Mouse (Mus musculus): ENCODE results near the gene Tnfrsf18. TPM values are rescaled to one million over a fixed set of nuclear protein-coding genes. Genes with fewer than 3 reads are reported as not detected.

Gene Tnfrsf18
- not detected for total RNA-seq (2021)
- long read RNA-seq, experiment 1 = 0 reads
- long read RNA-seq, experiment 2 = 0 reads

DNA sequence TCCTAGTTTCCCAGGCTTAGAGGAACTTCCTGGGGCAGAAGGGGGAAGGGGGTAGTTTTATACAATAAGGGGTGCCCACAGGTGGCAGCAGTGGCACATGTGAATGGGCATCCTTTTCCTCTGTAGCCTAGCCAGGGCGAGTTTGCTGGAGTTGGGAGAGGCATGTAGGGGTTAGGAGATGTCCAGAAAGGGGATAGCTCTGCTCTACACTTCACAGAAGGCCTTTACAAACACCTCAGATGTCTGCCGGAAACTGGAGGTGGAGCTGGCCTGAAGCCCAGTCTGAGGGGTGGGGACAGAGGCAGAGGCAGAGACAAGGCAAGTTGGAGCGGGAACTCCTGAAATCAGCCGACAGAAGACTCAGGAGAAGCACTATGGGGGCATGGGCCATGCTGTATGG lies at the start of gene Tnfrsf18:
Tnfrsf18 (plus strand) TSS at position 152 of the 400 bp plus-strand sequence.
- DNase-seq (ENCODE audit: low spot score in 2 of 2) = peak in 1 of 2 experiments; percentile 25

DNA sequence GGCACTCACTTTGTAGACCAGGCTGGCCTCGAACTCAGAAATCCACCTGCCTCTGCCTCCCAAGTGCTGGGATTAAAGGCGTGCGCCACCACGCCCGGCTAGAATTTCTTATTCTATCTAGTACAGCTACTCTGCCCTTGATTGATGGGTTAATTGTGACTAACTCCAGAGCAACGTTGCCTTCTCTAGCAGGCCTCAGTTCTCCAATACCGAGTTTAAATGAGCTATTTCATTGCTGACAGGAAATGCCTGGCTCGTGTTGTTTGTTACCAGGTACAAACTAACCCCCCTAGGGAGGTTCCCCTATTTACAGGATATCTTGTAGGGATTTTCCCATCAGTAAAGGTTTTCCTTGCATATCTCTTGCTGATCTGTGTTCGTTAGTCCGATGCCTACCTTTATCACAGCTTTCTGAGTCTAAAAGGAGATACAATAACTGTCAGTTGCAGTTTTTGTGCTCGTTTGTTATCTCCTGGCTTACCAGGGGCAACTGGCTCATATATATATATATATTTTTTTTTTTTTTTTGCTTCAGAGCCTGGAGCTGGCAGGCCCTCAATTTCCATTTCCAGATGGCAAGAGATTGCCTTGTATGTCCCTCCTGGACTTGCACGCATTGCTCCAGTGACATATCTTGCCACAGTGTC lies 44.4 kb upstream of the Tnfrsf18 start:
- DNase-seq (ENCODE audit: low spot score in 2 of 2) = no peak

DNA sequence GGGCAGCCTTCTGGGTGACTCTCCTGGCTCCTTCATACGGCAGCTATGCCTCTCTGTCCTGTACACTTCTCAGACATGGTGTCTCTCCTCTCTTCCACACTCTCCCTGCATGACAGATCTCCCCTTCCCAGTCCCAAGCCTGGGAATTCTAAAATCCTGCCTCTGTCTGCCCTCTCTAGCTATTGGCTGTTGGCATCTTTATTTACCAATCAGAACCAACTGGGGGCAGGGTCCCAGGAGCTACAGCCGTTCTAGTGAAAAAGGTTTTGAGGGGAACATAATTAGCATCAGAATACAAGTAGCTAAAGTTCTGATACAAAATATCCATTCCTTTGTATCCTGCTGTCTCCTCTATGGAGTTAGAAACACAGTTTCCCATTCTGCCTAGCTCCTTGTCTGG lies 42.2 kb upstream of the Tnfrsf18 start:
- DNase-seq (ENCODE audit: low spot score in 2 of 2) = no peak

DNA sequence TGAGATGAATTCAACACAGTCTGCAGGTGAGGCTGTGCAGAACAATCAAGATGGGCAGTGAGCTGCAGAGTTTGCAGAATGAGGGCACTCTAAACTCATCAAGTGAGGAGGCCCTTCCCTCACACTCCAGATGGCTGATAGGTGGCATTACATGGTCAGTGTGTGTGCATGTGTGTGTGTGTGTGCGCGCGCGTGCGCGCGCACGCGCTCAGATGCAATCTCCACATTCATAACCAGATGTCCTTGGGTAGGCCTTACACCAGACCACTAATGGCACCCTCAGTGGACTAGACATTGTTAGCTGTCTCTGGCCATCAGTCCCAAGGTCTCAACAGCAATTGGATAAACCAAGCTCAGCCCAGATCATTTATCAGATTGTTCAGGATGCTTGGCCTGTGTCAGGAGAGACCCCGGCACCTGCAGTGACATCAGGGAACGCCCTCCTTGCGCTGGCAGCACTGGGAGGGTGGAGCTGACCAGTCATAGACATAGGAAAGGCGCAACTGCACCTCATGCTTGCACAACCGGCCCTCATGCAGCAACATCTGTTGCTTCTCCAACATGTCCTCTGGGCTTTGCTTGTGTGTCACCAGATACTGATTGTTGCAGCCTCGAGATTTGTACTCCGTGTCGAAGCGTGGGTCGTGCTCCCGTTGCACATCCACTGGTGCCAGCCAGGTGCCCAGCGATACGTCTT lies 34.6 kb upstream of the Tnfrsf18 start:
- DNase-seq (ENCODE audit: low spot score in 2 of 2) = no peak

DNA sequence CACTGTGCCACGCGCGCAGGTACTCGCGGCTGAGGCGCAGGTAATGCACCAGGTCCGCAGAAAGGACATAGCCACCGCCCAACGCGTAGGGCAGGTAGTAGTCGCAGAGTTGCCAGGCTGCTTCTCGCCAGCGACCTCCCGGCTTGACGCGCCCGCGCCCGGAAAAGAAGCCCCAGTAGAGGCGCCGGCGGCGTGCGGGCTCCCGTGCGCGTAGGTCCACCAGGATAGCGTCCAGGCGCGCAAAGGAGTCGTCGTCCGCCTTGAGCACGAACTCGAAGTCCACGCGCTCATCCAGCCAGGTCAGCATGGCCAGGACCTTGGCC lies 34.1 kb upstream of the Tnfrsf18 start:
- DNase-seq (ENCODE audit: low spot score in 2 of 2) = no peak

DNA sequence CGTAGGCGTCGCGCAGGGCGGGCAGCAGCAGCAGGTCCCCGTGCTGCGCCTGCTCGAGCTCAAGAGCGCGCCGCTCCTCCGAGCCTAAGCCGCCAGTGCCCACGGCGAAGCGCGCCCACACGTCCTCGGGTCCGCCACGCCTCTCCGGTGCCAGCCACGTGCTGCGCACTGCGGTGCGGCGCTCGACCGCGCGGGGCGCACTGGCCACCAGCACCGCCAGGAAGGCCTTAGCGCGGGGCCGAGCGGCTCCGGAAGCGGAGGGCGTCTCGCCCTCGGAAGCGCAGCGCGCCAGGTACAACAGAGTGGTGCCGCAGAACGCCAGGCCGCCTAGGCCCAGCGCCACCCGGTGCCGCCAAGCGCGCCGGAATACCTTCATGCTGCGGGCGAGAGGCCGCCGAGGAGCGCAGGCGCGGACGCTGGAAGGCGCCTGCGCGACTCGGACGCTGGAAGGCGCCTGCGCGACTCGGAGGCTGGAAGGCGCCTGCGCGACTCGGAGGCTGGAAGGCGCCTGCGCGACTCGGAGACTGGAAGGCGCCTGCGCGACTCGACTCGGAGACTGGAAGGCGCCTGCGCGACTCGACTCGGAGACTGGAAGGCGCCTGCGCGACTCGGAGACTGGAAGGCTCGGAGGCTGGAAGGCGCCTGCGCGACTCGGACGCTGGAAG lies 33.6 kb upstream of the Tnfrsf18 start, which contains the start of the genes B3galt6 and Sdf4:
B3galt6 (minus strand) TSS at position 409 of the 665 bp plus-strand sequence.
Sdf4 (plus strand) TSS at position 632 of the 665 bp plus-strand sequence.
- peak; percentile 86 to 93 for DNase-seq (ENCODE audit: low spot score in 2 of 2)

DNA sequence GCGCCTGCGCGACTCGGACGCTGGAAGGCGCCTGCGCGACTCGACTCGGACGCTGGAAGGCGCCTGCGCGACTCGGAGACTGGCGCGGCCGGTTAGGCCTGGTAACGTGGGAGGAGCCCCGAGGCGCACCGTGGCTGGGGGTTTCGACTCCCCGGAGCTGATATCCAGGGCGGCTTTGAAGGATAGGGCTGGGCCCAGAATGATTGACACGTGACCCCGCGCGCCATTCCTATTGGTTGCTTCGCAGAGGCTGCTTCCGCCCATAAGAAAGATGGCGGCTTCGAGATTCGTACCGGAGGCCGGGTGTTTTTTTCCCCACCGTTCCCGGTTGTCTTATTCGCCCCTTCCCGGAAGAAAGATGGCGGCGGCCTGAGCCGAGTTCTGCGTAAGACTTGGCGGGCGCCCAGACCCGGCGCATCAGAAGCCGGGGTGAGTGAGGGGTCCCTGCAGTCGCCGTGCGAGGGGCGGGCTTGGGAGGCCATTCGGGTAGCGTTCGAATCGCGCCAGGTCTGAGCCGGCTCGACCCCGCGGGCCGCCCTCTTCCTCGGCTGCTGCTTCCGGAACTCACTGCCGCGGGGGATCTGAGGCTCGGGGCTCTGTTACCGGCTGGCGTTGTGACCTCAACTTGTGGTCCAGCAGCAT lies 32.9 kb upstream of the Tnfrsf18 start:
- DNase-seq (ENCODE audit: low spot score in 2 of 2) = peak; percentile 97 to 99

DNA sequence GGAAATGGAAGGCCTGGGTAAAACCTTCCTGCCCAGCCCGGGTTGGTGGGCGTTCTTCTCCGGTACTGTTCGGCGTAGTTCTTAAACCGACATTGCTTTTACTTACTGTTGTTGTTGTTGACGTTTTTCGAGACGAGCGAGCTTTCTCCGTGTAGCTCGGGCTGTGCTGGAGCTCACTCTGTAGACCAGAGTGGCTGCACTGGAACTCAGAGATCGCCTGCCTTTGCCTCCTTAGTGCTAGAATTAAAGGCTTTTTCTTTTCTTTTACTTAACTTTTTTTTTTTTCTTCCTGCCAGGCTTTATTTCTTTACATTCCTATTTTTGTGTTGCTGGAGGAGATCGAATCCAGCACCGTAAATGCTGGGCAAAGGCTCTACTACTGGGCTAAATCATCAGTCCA lies 32.4 kb upstream of the Tnfrsf18 start:
- no peak for DNase-seq (ENCODE audit: low spot score in 2 of 2)

DNA sequence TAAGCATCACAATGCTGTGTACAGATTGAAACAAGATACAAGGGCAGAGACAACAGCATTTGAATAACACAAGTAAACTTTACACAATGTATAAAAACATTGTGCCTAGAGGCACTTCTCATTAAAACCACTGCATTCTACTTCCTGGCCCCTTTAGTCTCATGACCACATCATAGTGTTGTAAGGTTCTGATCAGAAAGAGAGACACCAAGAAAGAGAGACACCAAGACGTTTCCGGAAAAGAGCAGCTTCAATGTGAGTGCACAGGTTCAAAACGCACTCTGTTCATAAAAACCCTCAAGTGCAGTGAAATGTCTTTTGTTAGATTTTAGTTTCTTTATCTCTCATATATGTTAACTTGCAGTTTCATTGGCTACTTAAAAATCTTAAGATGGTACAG lies 21.9 kb upstream of the Tnfrsf18 start:
- DNase-seq (ENCODE audit: low spot score in 2 of 2) = no peak

DNA sequence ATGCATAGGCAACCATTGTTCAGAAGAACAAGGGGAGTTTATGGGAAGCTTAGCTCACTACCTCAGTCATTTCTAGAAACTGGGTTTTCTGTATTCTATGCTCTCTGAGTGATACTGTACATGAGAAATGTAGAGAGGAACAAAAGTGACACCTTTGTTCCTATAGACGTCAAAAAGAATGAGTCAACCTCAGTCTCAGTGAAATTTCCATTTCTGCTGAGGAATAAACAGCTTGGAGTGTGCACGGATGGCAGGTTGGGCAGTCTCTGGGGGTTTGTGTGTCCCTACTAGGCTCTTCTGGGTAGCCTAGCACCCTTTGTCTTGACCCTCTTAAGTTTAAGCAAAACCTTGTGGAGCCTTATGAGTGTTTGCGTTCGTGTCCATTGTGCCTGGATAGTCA lies 17.6 kb upstream of the Tnfrsf18 start:
- DNase-seq (ENCODE audit: low spot score in 2 of 2) = no peak

DNA sequence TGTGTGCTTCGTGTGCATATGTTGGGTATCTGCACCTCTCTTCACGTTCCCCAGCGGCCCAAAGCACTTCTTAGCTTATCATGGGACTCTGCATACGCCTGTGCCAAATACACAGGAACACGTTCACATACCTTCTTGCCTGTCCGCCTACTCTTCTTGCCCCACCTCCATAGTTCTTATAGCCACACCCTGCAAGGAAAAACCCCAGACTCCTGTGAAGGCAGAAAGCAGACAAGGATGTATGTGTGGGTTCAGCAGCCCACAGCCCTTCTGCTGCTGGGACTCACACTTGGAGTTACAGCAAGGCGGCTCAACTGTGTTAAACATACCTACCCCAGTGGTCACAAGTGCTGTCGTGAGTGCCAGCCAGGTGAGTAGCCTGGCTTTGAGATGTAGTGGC lies 12.3 kb upstream of the Tnfrsf18 start, which contains the start of gene Tnfrsf4:
Tnfrsf4 (plus strand) TSS at position 207 of the 400 bp plus-strand sequence.
- no peak for DNase-seq (ENCODE audit: low spot score in 2 of 2)

DNA sequence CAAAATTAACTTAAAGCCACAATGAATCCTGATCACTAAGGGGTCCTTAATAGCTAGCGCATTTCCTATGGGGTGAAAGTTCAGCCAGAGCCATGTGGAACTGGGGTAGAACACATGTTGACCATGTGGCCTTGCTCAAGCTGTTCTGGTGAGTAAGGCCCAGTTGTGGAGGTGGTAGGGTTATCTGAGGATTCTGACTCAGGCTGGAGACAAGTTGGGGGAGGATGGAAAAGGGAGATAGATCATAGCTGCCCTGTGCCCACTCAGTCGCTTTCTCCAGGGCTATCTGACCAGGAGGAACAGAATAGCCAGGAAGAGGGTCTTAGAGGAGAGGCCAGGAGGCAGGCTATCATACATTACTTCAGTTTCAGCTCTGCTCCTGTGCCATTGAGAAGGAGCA lies 11.5 kb upstream of the Tnfrsf18 start:
- DNase-seq (ENCODE audit: low spot score in 2 of 2) = no peak

DNA sequence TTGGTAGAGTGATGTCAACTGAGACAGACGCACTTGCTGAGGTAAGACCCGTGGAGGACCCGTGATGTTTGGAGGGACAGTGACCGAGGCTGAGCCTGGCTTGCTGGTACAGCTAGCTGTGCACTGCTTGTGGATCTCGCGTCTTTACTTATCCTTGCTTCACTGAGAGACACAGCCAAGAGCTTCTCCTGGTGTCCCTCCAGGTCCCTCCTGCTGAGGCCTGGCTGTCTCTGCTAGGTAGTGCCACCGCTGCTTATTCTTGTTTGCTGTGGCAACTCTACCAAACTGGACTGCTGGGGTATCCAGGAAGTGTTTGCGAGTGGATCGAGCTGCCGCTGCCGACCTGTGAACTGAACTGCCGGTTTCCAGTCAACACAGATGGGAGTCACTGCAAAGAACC lies 6.2 kb upstream of the Tnfrsf18 start:
- DNase-seq (ENCODE audit: low spot score in 2 of 2) = no peak

DNA sequence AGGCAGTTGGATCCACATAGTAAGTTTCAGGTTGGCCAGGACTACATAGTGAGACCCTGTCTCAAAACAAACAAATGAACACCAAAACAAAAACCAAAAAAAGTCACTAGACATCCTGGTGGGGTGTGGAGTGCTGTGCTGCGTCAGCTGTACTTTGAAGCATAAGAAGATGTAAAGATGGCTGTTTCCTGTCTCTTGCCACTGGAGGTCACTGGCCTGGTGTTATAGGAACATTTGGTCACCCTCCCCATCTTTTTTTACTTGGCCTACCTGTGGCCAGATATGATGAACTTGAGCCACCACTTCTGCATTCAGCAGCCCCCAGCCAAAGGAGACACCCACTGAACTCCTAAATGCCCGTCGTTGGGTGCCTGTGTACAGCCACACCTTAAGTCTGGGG lies 4.6 kb upstream of the Tnfrsf18 start:
- DNase-seq (ENCODE audit: low spot score in 2 of 2) = no peak

DNA sequence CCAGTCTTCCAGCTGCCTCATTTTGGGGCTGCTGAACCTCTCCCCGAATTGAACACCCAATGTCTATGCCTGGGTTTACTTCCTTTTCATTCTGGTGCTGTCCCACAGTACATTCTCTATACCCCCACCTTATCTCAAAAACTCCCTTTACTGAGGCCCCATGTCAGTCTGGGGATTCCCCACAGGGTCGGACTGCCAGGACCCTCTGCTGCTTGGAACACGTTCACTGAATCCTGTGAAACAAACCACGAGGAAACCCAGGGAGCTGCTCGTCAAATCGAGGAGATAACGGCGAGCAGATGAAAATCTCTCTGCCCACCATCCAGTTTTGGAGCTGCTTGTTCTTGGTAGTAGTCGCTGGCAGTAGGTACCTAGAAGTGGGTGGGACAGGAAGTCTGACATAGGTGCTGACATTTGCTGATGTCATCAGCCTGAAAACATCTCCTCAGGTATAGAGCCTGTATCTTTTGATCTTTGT lies 4.0 kb upstream of the Tnfrsf18 start:
- DNase-seq (ENCODE audit: low spot score in 2 of 2) = no peak

DNA sequence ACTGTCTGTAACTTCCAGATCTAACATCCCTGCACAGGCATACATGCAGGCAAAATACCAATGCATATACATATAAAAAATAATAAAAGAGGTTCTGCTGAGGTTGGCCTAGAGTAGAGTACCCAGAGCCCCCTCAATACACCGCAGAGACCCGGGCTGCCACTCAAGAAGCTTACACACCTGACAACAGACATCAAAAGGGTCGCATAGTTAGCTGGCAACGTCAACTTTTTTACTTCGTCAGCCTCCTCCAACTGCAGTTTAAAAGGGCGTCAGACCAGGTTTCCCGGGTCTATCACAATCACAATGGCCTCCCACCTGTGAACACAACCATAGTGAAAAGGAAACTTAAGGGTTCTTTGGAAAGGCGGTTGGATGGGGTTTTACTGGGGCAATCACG lies 2.4 kb upstream of the Tnfrsf18 start:
- no peak for DNase-seq (ENCODE audit: low spot score in 2 of 2)

DNA sequence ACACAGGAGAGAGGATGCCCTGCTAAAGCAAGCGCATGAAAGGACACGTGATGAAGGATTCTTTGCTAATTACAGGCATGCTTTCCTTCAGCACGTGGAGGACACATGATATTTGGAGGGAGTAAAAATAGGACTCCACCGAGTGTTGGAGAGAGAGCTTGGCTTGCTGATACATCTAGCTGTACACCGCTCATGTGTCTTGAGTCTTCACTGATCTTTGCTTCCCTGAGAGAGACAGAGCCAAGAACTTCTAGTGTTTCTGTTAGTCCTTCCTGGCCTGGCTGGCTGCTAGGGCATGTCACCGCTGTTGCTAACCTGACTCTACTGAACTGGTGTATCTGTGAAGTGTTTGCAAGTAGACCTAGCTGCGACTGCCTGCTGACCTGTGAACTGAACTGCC lies 1.8 kb upstream of the Tnfrsf18 start:
- DNase-seq (ENCODE audit: low spot score in 2 of 2) = no peak

DNA sequence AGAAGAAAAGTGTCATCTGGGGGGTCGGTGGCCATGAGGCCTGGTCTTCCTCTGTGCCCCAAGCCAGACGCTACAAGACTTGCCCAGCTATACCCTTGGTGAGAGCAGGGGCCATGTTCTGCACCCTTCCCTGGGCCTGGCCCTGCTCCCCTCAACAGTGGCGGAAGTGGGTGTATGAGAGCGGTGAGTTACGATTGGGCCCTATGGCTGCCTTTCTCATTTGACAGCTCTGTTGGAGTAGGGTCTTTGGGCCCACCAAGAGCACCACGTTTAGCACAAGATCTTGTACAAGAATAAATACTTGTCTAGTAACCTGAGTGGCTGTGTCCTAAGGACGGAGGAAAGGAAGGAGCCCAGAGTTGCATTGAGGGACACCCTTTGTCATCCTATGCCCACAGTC lies 2.6 kb downstream of the Tnfrsf18 start:
- DNase-seq (ENCODE audit: low spot score in 2 of 2) = no peak

DNA sequence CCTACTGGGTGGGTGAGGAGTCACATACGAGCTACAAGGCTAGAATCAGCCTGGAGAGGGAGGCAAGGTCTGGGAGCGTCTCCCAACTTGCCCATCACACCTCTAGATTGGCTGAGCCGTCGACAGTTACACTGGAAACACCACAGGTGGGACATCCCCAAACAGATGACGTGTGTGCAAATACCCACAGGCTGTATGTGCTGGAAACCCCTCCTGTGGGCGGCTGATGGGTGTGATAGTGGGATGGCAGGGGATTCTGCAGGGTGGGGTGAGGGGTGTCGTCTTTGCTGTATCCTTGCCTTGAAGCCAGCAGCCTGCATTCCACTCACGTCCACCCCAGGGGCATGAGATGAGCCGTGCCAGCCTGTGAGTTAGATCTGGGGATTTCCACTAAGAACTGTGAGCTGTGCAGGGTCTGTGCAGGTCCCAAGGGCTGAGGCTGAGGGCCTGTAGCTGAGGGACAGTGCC lies 4.7 kb downstream of the Tnfrsf18 start:
- no peak for DNase-seq (ENCODE audit: low spot score in 2 of 2)

DNA sequence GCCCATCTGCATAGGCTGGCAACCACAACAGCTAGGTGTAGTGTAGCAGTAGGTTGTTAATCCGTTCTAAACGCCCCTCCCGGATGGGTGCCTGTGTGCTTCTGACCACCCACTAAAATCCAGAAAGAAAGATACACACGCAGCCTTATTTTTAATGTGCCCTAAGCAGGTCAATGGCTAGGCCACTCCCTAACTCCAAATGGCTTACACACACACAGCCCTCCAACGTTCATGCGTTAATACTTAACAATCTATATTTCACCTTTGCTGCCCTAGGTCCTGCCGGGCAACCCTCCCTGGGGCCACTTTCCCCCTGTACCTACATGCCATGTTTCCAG lies 5.3 kb downstream of the Tnfrsf18 start:
- DNase-seq (ENCODE audit: low spot score in 2 of 2) = no peak

DNA sequence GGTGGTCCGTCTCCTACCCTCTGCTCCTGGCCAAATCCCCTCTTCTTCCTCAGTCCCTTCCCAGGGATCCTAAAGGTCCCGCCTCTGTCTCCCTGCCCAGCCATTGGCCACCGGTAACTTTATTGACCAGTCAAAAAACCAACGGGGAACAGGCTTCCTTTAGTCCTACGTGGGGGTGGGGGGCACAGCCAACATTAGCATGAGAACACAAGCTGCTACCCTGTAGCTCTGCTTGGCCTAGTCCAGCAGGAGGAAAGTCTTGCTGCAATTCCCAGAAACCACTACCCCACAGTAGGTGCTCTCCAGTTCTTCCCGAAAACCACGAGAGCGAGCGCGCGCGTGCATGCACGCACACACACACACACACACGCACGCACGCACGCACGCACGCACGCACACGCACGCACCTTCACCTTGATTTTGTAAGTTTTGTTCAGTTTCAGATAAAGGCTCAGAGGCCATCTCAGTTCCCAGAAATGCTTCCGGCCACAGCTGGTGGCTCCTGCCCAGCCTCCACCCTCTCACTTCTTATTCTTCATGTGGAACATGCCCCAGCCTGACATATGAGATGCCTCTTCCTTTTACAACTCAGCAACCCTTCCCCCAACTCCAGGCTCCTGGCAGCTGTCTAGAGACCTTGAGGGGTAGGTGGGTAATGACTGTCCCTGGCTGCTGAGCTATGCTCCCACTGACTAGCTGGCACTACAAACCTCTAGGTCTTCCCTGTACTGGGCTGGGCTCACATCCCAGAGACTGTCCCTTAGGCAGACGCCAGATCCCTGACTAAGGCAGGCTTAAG lies 5.8 kb downstream of the Tnfrsf18 start:
- DNase-seq (ENCODE audit: low spot score in 2 of 2) = peak; percentile 70 to 86

All from layer of hippocampus, postnatal 14 days (tissue).